Mouse (Mus musculus): ENCODE results near the gene Arfgef3. TPM values are rescaled to one million over a fixed set of nuclear protein-coding genes. Genes with fewer than 3 reads are reported as not detected.

Arfgef3 gene
- polyA plus RNA-seq (2014; fragmentation: Nextera tagmentation; extraction: Ambion mirVana) = 1.5 and 2.1 TPM in 2 replicates

- no peaks in the 10 kb centered on the region for H3K9me3 ChIP-seq (ENCODE audit: control insufficient read depth, low read length)
- DNase-seq (ENCODE audit: low spot score) = peak; percentile 59
Observed at GRCm38 (mm10) chr10:18743286-18744142, at the start of gene Arfgef3. Gene Arfgef3 (minus strand): TSS chr10:18743949.

GRCm38 (mm10) chr10:18790063-18790462 lies 46.3 kb upstream of the Arfgef3 start:
- Histone ChIP-seq H3K36me3 (ENCODE audit: control insufficient read depth, insufficient read depth, low read length) (no peaks in the 10 kb centered on the region), H3K4me3 (ENCODE audit: low read depth, low read length) (no peak overlapping the region), H3K9ac (ENCODE audit: low read length) (no peak overlapping the region), H3K4me2 (ENCODE audit: low read depth) (no peak overlapping the region), H3K9me3 (ENCODE audit: control insufficient read depth, low read length) (no peaks in the 10 kb centered on the region), H3K27ac (ENCODE audit: low read depth, low read length) (no peak overlapping the region), H3K4me1 (ENCODE audit: control insufficient read depth, insufficient read depth, low read length) (no peaks in the 10 kb centered on the region), H3K27me3 (ENCODE audit: control insufficient read depth, insufficient read depth, low read length) (no peaks in the 10 kb centered on the region)
- ATAC-seq (ENCODE audit: insufficient read depth, low FRiP score, low TSS enrichment) (no peak), DNase-seq (ENCODE audit: low spot score) (no peak)
- 87% methylated on average over 4 of the region's 4 CpGs for WGBS

More at GRCm38 (mm10) chr10:18743286-18744142, at the start of gene Arfgef3:
- peak; percentile 81 for ATAC-seq (ENCODE audit: insufficient read depth, low FRiP score, low TSS enrichment)
- Histone ChIP-seq H3K4me1 (ENCODE audit: control insufficient read depth, insufficient read depth, low read length) (no peaks in the 10 kb centered on the region), H3K27me3 (ENCODE audit: control insufficient read depth, insufficient read depth, low read length) (no peaks in the 10 kb centered on the region), H3K4me2 (ENCODE audit: low read depth) (peak within 1 kb of the TSS; percentile 85), H3K36me3 (ENCODE audit: control insufficient read depth, insufficient read depth, low read length) (no peaks in the 10 kb centered on the region), H3K4me3 (ENCODE audit: low read depth, low read length) (peak within 1 kb of the TSS; percentile 55), H3K9ac (ENCODE audit: low read length) (peak within 1 kb of the TSS; percentile 55), H3K27ac (ENCODE audit: low read depth, low read length) (no peak within 1 kb of the TSS)
- 1% methylated on average over 50 of the region's 50 CpGs for WGBS

- no peak overlapping the region for H3K9ac ChIP-seq (ENCODE audit: low read length)
- H3K4me2 ChIP-seq (ENCODE audit: low read depth) = no peak overlapping the region
- no peak for ATAC-seq (ENCODE audit: insufficient read depth, low FRiP score, low TSS enrichment)
- no peak overlapping the region for H3K4me3 ChIP-seq (ENCODE audit: low read depth, low read length)
- no peaks in the 10 kb centered on the region for H3K9me3 ChIP-seq (ENCODE audit: control insufficient read depth, low read length)
- no peak for DNase-seq (ENCODE audit: low spot score)
- H3K4me1 ChIP-seq (ENCODE audit: control insufficient read depth, insufficient read depth, low read length) = no peaks in the 10 kb centered on the region
- H3K36me3 ChIP-seq (ENCODE audit: control insufficient read depth, insufficient read depth, low read length) = no peaks in the 10 kb centered on the region
- H3K27me3 ChIP-seq (ENCODE audit: control insufficient read depth, insufficient read depth, low read length) = no peaks in the 10 kb centered on the region
- WGBS = 50% methylated on average over 1 of the region's 1 CpGs
- H3K27ac ChIP-seq (ENCODE audit: low read depth, low read length) = no peak overlapping the region
Observed at GRCm38 (mm10) chr10:18788601-18789000, 44.9 kb upstream of the Arfgef3 start.

GRCm38 (mm10) chr10:18786693-18787092 lies 42.9 kb upstream of the Arfgef3 start, which contains the start of gene Gm4922:
Gene Gm4922 (minus strand): TSS chr10:18786793.
- H3K9me3 ChIP-seq (ENCODE audit: control insufficient read depth, low read length) = no peaks in the 10 kb centered on the region
- H3K9ac ChIP-seq (ENCODE audit: low read length) = no peak within 1 kb of the TSS
- H3K27me3 ChIP-seq (ENCODE audit: control insufficient read depth, insufficient read depth, low read length) = no peaks in the 10 kb centered on the region
- ATAC-seq (ENCODE audit: insufficient read depth, low FRiP score, low TSS enrichment) = no peak
- no peaks in the 10 kb centered on the region for H3K36me3 ChIP-seq (ENCODE audit: control insufficient read depth, insufficient read depth, low read length)
- H3K4me2 ChIP-seq (ENCODE audit: low read depth) = no peak within 1 kb of the TSS
- no peaks in the 10 kb centered on the region for H3K4me1 ChIP-seq (ENCODE audit: control insufficient read depth, insufficient read depth, low read length)
- no peak within 1 kb of the TSS for H3K27ac ChIP-seq (ENCODE audit: low read depth, low read length)
- no peak for DNase-seq (ENCODE audit: low spot score)
- H3K4me3 ChIP-seq (ENCODE audit: low read depth, low read length) = no peak within 1 kb of the TSS
- 85% methylated on average over 1 of the region's 1 CpGs for WGBS

GRCm38 (mm10) chr10:18777546-18777945 lies 33.8 kb upstream of the Arfgef3 start:
- 38% methylated on average over 3 of the region's 3 CpGs for WGBS
- DNase-seq (ENCODE audit: low spot score) = no peak
- Histone ChIP-seq H3K27ac (ENCODE audit: low read depth, low read length) (no peak overlapping the region), H3K4me3 (ENCODE audit: low read depth, low read length) (no peak overlapping the region), H3K36me3 (ENCODE audit: control insufficient read depth, insufficient read depth, low read length) (no peaks in the 10 kb centered on the region), H3K4me1 (ENCODE audit: control insufficient read depth, insufficient read depth, low read length) (no peaks in the 10 kb centered on the region), H3K9ac (ENCODE audit: low read length) (no peak overlapping the region), H3K4me2 (ENCODE audit: low read depth) (no peak overlapping the region), H3K9me3 (ENCODE audit: control insufficient read depth, low read length) (no peaks in the 10 kb centered on the region), H3K27me3 (ENCODE audit: control insufficient read depth, insufficient read depth, low read length) (no peaks in the 10 kb centered on the region)
- no peak for ATAC-seq (ENCODE audit: insufficient read depth, low FRiP score, low TSS enrichment)

- ATAC-seq (ENCODE audit: insufficient read depth, low FRiP score, low TSS enrichment) = no peak
- no peak overlapping the region for H3K27ac ChIP-seq (ENCODE audit: low read depth, low read length)
- no peak overlapping the region for H3K9ac ChIP-seq (ENCODE audit: low read length)
- H3K4me1 ChIP-seq (ENCODE audit: control insufficient read depth, insufficient read depth, low read length) = no peaks in the 10 kb centered on the region
- no peak overlapping the region for H3K4me2 ChIP-seq (ENCODE audit: low read depth)
- 72% methylated on average over 4 of the region's 4 CpGs for WGBS
- no peak for DNase-seq (ENCODE audit: low spot score)
- H3K9me3 ChIP-seq (ENCODE audit: control insufficient read depth, low read length) = no peaks in the 10 kb centered on the region
- no peaks in the 10 kb centered on the region for H3K36me3 ChIP-seq (ENCODE audit: control insufficient read depth, insufficient read depth, low read length)
- no peaks in the 10 kb centered on the region for H3K27me3 ChIP-seq (ENCODE audit: control insufficient read depth, insufficient read depth, low read length)
- no peak overlapping the region for H3K4me3 ChIP-seq (ENCODE audit: low read depth, low read length)
Observed at GRCm38 (mm10) chr10:18772537-18773179, 28.9 kb upstream of the Arfgef3 start.

- H3K4me2 ChIP-seq (ENCODE audit: low read depth) = no peak overlapping the region
- H3K4me1 ChIP-seq (ENCODE audit: control insufficient read depth, insufficient read depth, low read length) = no peaks in the 10 kb centered on the region
- DNase-seq (ENCODE audit: low spot score) (no peak), ATAC-seq (ENCODE audit: insufficient read depth, low FRiP score, low TSS enrichment) (no peak)
- 51% methylated on average over 5 of the region's 5 CpGs for WGBS
- H3K9ac ChIP-seq (ENCODE audit: low read length) = no peak overlapping the region
- no peak overlapping the region for H3K27ac ChIP-seq (ENCODE audit: low read depth, low read length)
- no peaks in the 10 kb centered on the region for H3K27me3 ChIP-seq (ENCODE audit: control insufficient read depth, insufficient read depth, low read length)
- no peaks in the 10 kb centered on the region for H3K9me3 ChIP-seq (ENCODE audit: control insufficient read depth, low read length)
- H3K36me3 ChIP-seq (ENCODE audit: control insufficient read depth, insufficient read depth, low read length) = no peaks in the 10 kb centered on the region
- H3K4me3 ChIP-seq (ENCODE audit: low read depth, low read length) = no peak overlapping the region
Observed at GRCm38 (mm10) chr10:18769909-18770308, 26.2 kb upstream of the Arfgef3 start.

- Histone ChIP-seq H3K9me3 (ENCODE audit: control insufficient read depth, low read length) (no peaks in the 10 kb centered on the region), H3K9ac (ENCODE audit: low read length) (no peak overlapping the region), H3K27me3 (ENCODE audit: control insufficient read depth, insufficient read depth, low read length) (no peaks in the 10 kb centered on the region), H3K4me3 (ENCODE audit: low read depth, low read length) (no peak overlapping the region), H3K27ac (ENCODE audit: low read depth, low read length) (no peak overlapping the region), H3K4me2 (ENCODE audit: low read depth) (no peak overlapping the region), H3K4me1 (ENCODE audit: control insufficient read depth, insufficient read depth, low read length) (no peaks in the 10 kb centered on the region), H3K36me3 (ENCODE audit: control insufficient read depth, insufficient read depth, low read length) (no peaks in the 10 kb centered on the region)
- ATAC-seq (ENCODE audit: insufficient read depth, low FRiP score, low TSS enrichment) (no peak), DNase-seq (ENCODE audit: low spot score) (peak; percentile 64)
- WGBS = 49% methylated on average over 2 of the region's 2 CpGs
Observed at GRCm38 (mm10) chr10:18760241-18760640, 16.5 kb upstream of the Arfgef3 start.

Measured in neural tube, embryonic 11.5 days (tissue).